Mouse (Mus musculus): ENCODE measurements around the gene Ints4. TPM values are rescaled to one million over a fixed set of nuclear protein-coding genes. Genes with fewer than 3 reads are reported as not detected.

Ints4 gene
- polyA plus RNA-seq, 1 experiment = 1.1 TPM

- Histone ChIP-seq H3K9me3 (ENCODE audit: control insufficient read depth, low read length) (peaks cover 5% of the 10 kb centered on the region), H3K4me1 (ENCODE audit: control insufficient read depth) (peaks cover 61% of the 10 kb centered on the region), H3K4me3 (replicated peaks) (peak overlapping the region; percentile 66)
Observed at GRCm38 (mm10) chr7:97454795-97455194, 26.0 kb upstream of the Ints4 start.

GRCm38 (mm10) chr7:97455577-97455976 is 25.2 kb upstream of the Ints4 start:
- H3K36me3 ChIP-seq (ENCODE audit: control insufficient read depth) = peaks cover 54% of the 10 kb centered on the region
- peaks cover 61% of the 10 kb centered on the region for H3K4me1 ChIP-seq (ENCODE audit: control insufficient read depth)
- H3K9me3 ChIP-seq (ENCODE audit: control insufficient read depth, low read length) = peaks cover 5% of the 10 kb centered on the region; the same call in 1 of the 2 replicates
- no peaks in the 10 kb centered on the region for H3K27me3 ChIP-seq (ENCODE audit: control insufficient read depth)
- H3K4me3 ChIP-seq (replicated peaks) = peak overlapping the region; percentile 39
- TF ChIP-seq GATA1 (IDR thresholded peaks at IDR 0.05; ENCODE audit: low read length) (no peak), TAL1 (IDR thresholded peaks at IDR 0.05; ENCODE audit: low read length) (no peak)

More at GRCm38 (mm10) chr7:97454795-97455194, 26.0 kb upstream of the Ints4 start:
- H3K27me3 ChIP-seq (ENCODE audit: control insufficient read depth) = no peaks in the 10 kb centered on the region
- peaks cover 47% of the 10 kb centered on the region for H3K36me3 ChIP-seq (ENCODE audit: control insufficient read depth)
- TF ChIP-seq GATA1 (IDR thresholded peaks at IDR 0.05; ENCODE audit: low read length) = no peak
- TF ChIP-seq TAL1 (IDR thresholded peaks at IDR 0.05; ENCODE audit: low read length) = no peak

GRCm38 (mm10) chr7:97473001-97473400 is 7.8 kb upstream of the Ints4 start:
- Histone ChIP-seq H3K36me3 (ENCODE audit: control insufficient read depth) (no peaks in the 10 kb centered on the region), H3K27me3 (ENCODE audit: control insufficient read depth) (no peaks in the 10 kb centered on the region), H3K4me1 (ENCODE audit: control insufficient read depth) (no peaks in the 10 kb centered on the region), H3K4me3 (replicated peaks) (no peak overlapping the region), H3K9me3 (ENCODE audit: control insufficient read depth, low read length) (0 out of 2 replicates have a peak, but pooled peaks cover 2% of the 10 kb centered on the region)
- no peak for TF ChIP-seq TAL1 (IDR thresholded peaks at IDR 0.05; ENCODE audit: low read length)
- no peak for TF ChIP-seq GATA1 (IDR thresholded peaks at IDR 0.05; ENCODE audit: low read length)

- Histone ChIP-seq H3K36me3 (ENCODE audit: control insufficient read depth) (peaks cover 3% of the 10 kb centered on the region; the same call in 1 of the 2 replicates), H3K4me1 (ENCODE audit: control insufficient read depth) (peaks cover 32% of the 10 kb centered on the region)
- no peak for TF ChIP-seq TAL1 (IDR thresholded peaks at IDR 0.05; ENCODE audit: low read length)
- TF ChIP-seq GATA1 (IDR thresholded peaks at IDR 0.05; ENCODE audit: low read length) = no peak
Observed at GRCm38 (mm10) chr7:97479349-97479748, 1.4 kb upstream of the Ints4 start.

GRCm38 (mm10) chr7:97480290-97480689 is 466 bp upstream of the Ints4 start:
- Histone ChIP-seq H3K9me3 (ENCODE audit: control insufficient read depth, low read length) (0 out of 2 replicates have a peak, but pooled peaks cover 2% of the 10 kb centered on the region), H3K36me3 (ENCODE audit: control insufficient read depth) (peaks cover 9% of the 10 kb centered on the region), H3K4me1 (ENCODE audit: control insufficient read depth) (peaks cover 32% of the 10 kb centered on the region), H3K27me3 (ENCODE audit: control insufficient read depth) (no peaks in the 10 kb centered on the region), H3K4me3 (replicated peaks) (peak overlapping the region; percentile 92)
- no peak for TF ChIP-seq GATA1 (IDR thresholded peaks at IDR 0.05; ENCODE audit: low read length)
- no peak for TF ChIP-seq TAL1 (IDR thresholded peaks at IDR 0.05; ENCODE audit: low read length)

More at GRCm38 (mm10) chr7:97479349-97479748, 1.4 kb upstream of the Ints4 start:
- 0 out of 2 replicates have a peak, but pooled peaks cover 2% of the 10 kb centered on the region for H3K9me3 ChIP-seq (ENCODE audit: control insufficient read depth, low read length)
- H3K27me3 ChIP-seq (ENCODE audit: control insufficient read depth) = no peaks in the 10 kb centered on the region
- no peak overlapping the region for H3K4me3 ChIP-seq (replicated peaks)

- H3K27me3 ChIP-seq (ENCODE audit: control insufficient read depth) = no peaks in the 10 kb centered on the region
- no peak overlapping the region for H3K4me3 ChIP-seq (replicated peaks)
- no peaks in the 10 kb centered on the region for H3K9me3 ChIP-seq (ENCODE audit: control insufficient read depth, low read length)
- H3K36me3 ChIP-seq (ENCODE audit: control insufficient read depth) = peaks cover 37% of the 10 kb centered on the region
- peaks cover 32% of the 10 kb centered on the region for H3K4me1 ChIP-seq (ENCODE audit: control insufficient read depth)
- TF ChIP-seq GATA1 (IDR thresholded peaks at IDR 0.05; ENCODE audit: low read length) (no peak), TAL1 (IDR thresholded peaks at IDR 0.05; ENCODE audit: low read length) (no peak)
Observed at GRCm38 (mm10) chr7:97483378-97483777, 2.6 kb downstream of the Ints4 start.

- no peaks in the 10 kb centered on the region for H3K4me1 ChIP-seq (ENCODE audit: control insufficient read depth)
- H3K27me3 ChIP-seq (ENCODE audit: control insufficient read depth) = no peaks in the 10 kb centered on the region
- H3K36me3 ChIP-seq (ENCODE audit: control insufficient read depth) = peaks cover 50% of the 10 kb centered on the region
- no peak for TF ChIP-seq GATA1 (IDR thresholded peaks at IDR 0.05; ENCODE audit: low read length)
- no peak for TF ChIP-seq TAL1 (IDR thresholded peaks at IDR 0.05; ENCODE audit: low read length)
- H3K9me3 ChIP-seq (ENCODE audit: control insufficient read depth, low read length) = no peaks in the 10 kb centered on the region
- no peak overlapping the region for H3K4me3 ChIP-seq (replicated peaks)
Observed at GRCm38 (mm10) chr7:97491157-97491556, 10.4 kb downstream of the Ints4 start.

- Histone ChIP-seq H3K4me3 (replicated peaks) (no peak overlapping the region), H3K9me3 (ENCODE audit: control insufficient read depth, low read length) (no peaks in the 10 kb centered on the region), H3K36me3 (ENCODE audit: control insufficient read depth) (peaks cover 37% of the 10 kb centered on the region), H3K4me1 (ENCODE audit: control insufficient read depth) (no peaks in the 10 kb centered on the region), H3K27me3 (ENCODE audit: control insufficient read depth) (no peaks in the 10 kb centered on the region)
- TF ChIP-seq GATA1 (IDR thresholded peaks at IDR 0.05; ENCODE audit: low read length) (no peak), TAL1 (IDR thresholded peaks at IDR 0.05; ENCODE audit: low read length) (no peak)
Observed at GRCm38 (mm10) chr7:97492420-97492819, 11.7 kb downstream of the Ints4 start.

- no peak for TF ChIP-seq GATA1 (IDR thresholded peaks at IDR 0.05; ENCODE audit: low read length)
- no peak for TF ChIP-seq TAL1 (IDR thresholded peaks at IDR 0.05; ENCODE audit: low read length)
- H3K27me3 ChIP-seq (ENCODE audit: control insufficient read depth) = no peaks in the 10 kb centered on the region
- H3K36me3 ChIP-seq (ENCODE audit: control insufficient read depth) = peaks cover 34% of the 10 kb centered on the region
- H3K4me1 ChIP-seq (ENCODE audit: control insufficient read depth) = no peaks in the 10 kb centered on the region
- no peaks in the 10 kb centered on the region for H3K9me3 ChIP-seq (ENCODE audit: control insufficient read depth, low read length)
- no peak overlapping the region for H3K4me3 ChIP-seq (replicated peaks)
Observed at GRCm38 (mm10) chr7:97495052-97495451, 14.3 kb downstream of the Ints4 start.

Data from erythroblast, embryonic 14.5 days (primary cell).